Mouse (Mus musculus) thymus, postnatal 25 days (tissue): ENCODE results near the gene Pla2g6.

ENCODE experiments used
- DNase-seq: peaks from one replicate; pipeline ENCODE4 v3.0.0; 2022

Pla2g6 gene

GRCm38 (mm10) chr15:79270317-79271123 lies 57.7 kb downstream of the Pla2g6 start:
- DNase-seq = peak; percentile 92

- DNase-seq = no peak
These were observed 59.7 kb downstream of the Pla2g6 start for GRCm38 (mm10) chr15:79268521-79268920.

- peak; percentile 43 for DNase-seq
These were observed 62.8 kb downstream of the Pla2g6 start for GRCm38 (mm10) chr15:79265384-79265783.

GRCm38 (mm10) chr15:79263726-79264125 lies 64.5 kb downstream of the Pla2g6 start:
- DNase-seq = no peak

GRCm38 (mm10) chr15:79262786-79263309 lies 65.3 kb downstream of the Pla2g6 start:
- DNase-seq = no peak

GRCm38 (mm10) chr15:79262375-79262774 lies 65.8 kb downstream of the Pla2g6 start:
- DNase-seq = peak; percentile 26

- DNase-seq = peak; percentile 18
These were observed 66.4 kb downstream of the Pla2g6 start for GRCm38 (mm10) chr15:79261757-79262156.

GRCm38 (mm10) chr15:79261095-79261725 lies 67.0 kb downstream of the Pla2g6 start:
- DNase-seq = peak; percentile 29

GRCm38 (mm10) chr15:79258521-79258920 lies 69.7 kb downstream of the Pla2g6 start:
- no peak for DNase-seq

GRCm38 (mm10) chr15:79254661-79255060 lies 73.5 kb downstream of the Pla2g6 start, which contains the start of gene Slc16a8:
Slc16a8 (minus strand) TSS chr15:79254761.
- DNase-seq = no peak

GRCm38 (mm10) chr15:79252580-79252979 lies 75.6 kb downstream of the Pla2g6 start:
- DNase-seq = no peak

- DNase-seq = no peak
These were observed 76.3 kb downstream of the Pla2g6 start for GRCm38 (mm10) chr15:79251781-79252491.

GRCm38 (mm10) chr15:79251168-79251567 lies 77.0 kb downstream of the Pla2g6 start:
- no peak for DNase-seq

GRCm38 (mm10) chr15:79250236-79250635 lies 78.0 kb downstream of the Pla2g6 start:
- DNase-seq = no peak

- DNase-seq = no peak
These were observed 82.9 kb downstream of the Pla2g6 start for GRCm38 (mm10) chr15:79245321-79245720.

- DNase-seq = no peak
These were observed 83.9 kb downstream of the Pla2g6 start for GRCm38 (mm10) chr15:79244071-79244893.

- peak; percentile 95 for DNase-seq
These were observed 84.8 kb downstream of the Pla2g6 start for GRCm38 (mm10) chr15:79243234-79244042.

GRCm38 (mm10) chr15:79242574-79243233 lies 85.5 kb downstream of the Pla2g6 start:
- DNase-seq = no peak

GRCm38 (mm10) chr15:79238036-79238435 lies 90.2 kb downstream of the Pla2g6 start:
- no peak for DNase-seq
